Mouse (Mus musculus): ENCODE data around the gene Dnase2b. TPM values are rescaled to one million over a fixed set of nuclear protein-coding genes. Genes with fewer than 3 reads are reported as not detected.

Gene Dnase2b
- polyA plus RNA-seq (2015; fragmentation: Nextera tagmentation; extraction: Ambion mirVana), result 0.18 and 0.36 TPM in 2 replicates

DNA sequence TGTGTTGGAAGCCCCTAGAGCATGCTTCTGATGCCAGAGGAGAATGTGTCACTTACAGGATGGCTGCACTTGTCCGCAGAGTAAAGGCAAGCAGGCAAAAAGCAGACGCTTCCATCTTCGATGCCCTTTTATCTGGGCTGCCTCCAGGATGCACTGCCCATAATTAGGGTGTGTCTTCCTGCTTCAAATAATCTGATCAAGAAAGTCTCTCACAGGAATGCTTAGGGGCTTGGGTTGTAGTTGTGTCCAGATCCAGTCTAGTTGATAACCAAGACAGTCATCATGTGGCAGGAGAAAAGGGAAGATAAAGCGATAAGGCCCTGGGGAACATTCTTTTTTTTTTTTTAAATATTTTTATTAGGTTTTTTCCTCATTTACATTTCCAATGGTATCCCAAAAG is at the start of gene Dnase2b:
Dnase2b (minus strand) TSS at position 101 of the 400 bp plus-strand sequence.

DNA sequence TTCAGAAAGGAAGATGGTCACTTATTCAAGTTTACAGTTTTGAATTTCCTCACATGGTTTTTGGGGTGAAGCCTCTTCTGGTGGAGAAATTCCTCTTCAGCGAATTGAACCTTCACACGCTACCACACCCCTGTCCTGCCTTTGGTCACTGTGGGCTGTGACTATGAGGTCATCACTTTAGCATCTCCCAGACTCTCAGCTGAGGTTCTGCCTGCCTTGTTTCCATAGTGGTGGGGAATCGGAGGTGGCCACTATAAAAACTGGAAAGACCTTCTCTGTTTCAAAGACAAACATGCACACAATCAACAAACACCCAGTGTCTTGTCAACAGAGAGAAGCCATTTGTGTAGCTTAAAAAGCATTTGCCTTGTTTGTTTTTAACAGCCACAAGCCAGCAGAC is 35.8 kb upstream of the Dnase2b start, which contains the start of gene 4930503B20Rik:
4930503B20Rik (minus strand) TSS at position 101 of the 400 bp plus-strand sequence.

GRCm38 (mm10) chr3:146570148-146570782 is 45.1 kb downstream of the Dnase2b start, which contains the start of gene Uox:
Uox (plus strand) TSS chr3:146570426.

Other genes with a start within 250 kb of the Dnase2b start
- 54.1 and 66.5 TPM in 2 replicates for gene Ssx2ip, start 211.0 kb downstream of the Dnase2b start, polyA plus RNA-seq (2015; fragmentation: Nextera tagmentation; extraction: Ambion mirVana)
- gene Ctbs, start 165.8 kb downstream of the Dnase2b start, polyA plus RNA-seq (2015; fragmentation: Nextera tagmentation; extraction: Ambion mirVana), result 6.1 and 9.7 TPM in 2 replicates
- gene Spata1, start 115.8 kb downstream of the Dnase2b start, polyA plus RNA-seq (2015; fragmentation: Nextera tagmentation; extraction: Ambion mirVana), result 3.9 and 4.1 TPM in 2 replicates
- 560 and 602 TPM in 2 replicates for gene Gng5, start 115.8 kb downstream of the Dnase2b start, polyA plus RNA-seq (2015; fragmentation: Nextera tagmentation; extraction: Ambion mirVana)
- gene Rpf1, start 94.2 kb downstream of the Dnase2b start, polyA plus RNA-seq (2015; fragmentation: Nextera tagmentation; extraction: Ambion mirVana), result 36.2 and 37.6 TPM in 2 replicates
- 0.07 and 0.11 TPM in 2 replicates for gene Uox, start 45.2 kb downstream of the Dnase2b start, polyA plus RNA-seq (2015; fragmentation: Nextera tagmentation; extraction: Ambion mirVana)
- gene 4930503B20Rik, start 35.7 kb upstream of the Dnase2b start, polyA plus RNA-seq (2015; fragmentation: Nextera tagmentation; extraction: Ambion mirVana), result 0.11 TPM in 1 of 2 replicates, not detected in the other
- 0.76 and 0.77 TPM in 2 replicates for gene Samd13, start 70.0 kb upstream of the Dnase2b start, polyA plus RNA-seq (2015; fragmentation: Nextera tagmentation; extraction: Ambion mirVana)
- gene Prkacb, start 197.4 kb upstream of the Dnase2b start, polyA plus RNA-seq (2015; fragmentation: Nextera tagmentation; extraction: Ambion mirVana), result 18.2 and 24.3 TPM in 2 replicates
- gene Ttll7, start 236.8 kb upstream of the Dnase2b start, polyA plus RNA-seq (2015; fragmentation: Nextera tagmentation; extraction: Ambion mirVana), result 1.2 and 1.4 TPM in 2 replicates